Mouse (Mus musculus) liver, postnatal 0 days (tissue): ENCODE results near the gene Ksr2.

ENCODE experiments used
- CTCF ChIP-seq: sonication (generic); IDR thresholded peaks from 2 replicates; pipeline ENCODE4 v1.5.1; 2016; ENCODE audit warnings: antibody characterized with exemption, low read depth
- EP300 ChIP-seq: IDR thresholded peaks from 2 replicates; pipeline ENCODE4 v1.6.1; 2016; ENCODE audit warnings: antibody characterized with exemption, low read depth, mild to moderate bottlenecking

GRCm38 (mm10) chr5:117415011-117415912 is 1.5 kb downstream of the Ksr2 start:
- TF ChIP-seq EP300 (no peak), CTCF (no peak)
